Mouse (Mus musculus) embryonic fibroblast, embryonic 13.5 days (primary cell): ENCODE results near the gene Ttc28. TPM values are rescaled to one million over a fixed set of nuclear protein-coding genes. Genes with fewer than 3 reads are reported as not detected.

ENCODE experiments used
- H3K27ac ChIP-seq: 2 replicates; pipeline ENCODE4 v1.5.1; 2012; ENCODE audit warnings: low read length, control low read depth, inconsistent platforms; ENCODE audit not compliant: insufficient read depth
- H3K4me1 ChIP-seq: 2 replicates; pipeline ENCODE4 v1.6.1; 2011; ENCODE audit warnings: low read length; ENCODE audit not compliant: control insufficient read depth, insufficient read depth
- H3K4me3 ChIP-seq: 2 replicates; pipeline ENCODE4 v1.5.1; 2011; ENCODE audit warnings: mild to moderate bottlenecking, control low read depth, low read length; ENCODE audit not compliant: insufficient read depth
- CTCF ChIP-seq: IDR thresholded peaks from 2 replicates; pipeline ENCODE4 v1.5.1; 2011; ENCODE audit warnings: mild to moderate bottlenecking, control low read depth, low read length, moderate library complexity, borderline replicate concordance; ENCODE audit not compliant: insufficient read depth
- POLR2A ChIP-seq: IDR thresholded peaks from 2 replicates; pipeline ENCODE4 v1.6.1; 2011; ENCODE audit warnings: low read depth, mild to moderate bottlenecking, control low read depth, low read length, moderate library complexity
- polyA plus RNA-seq: library from polyadenylated mRNA; stranded (reverse); fragments of >200 nt; gene quantifications from 2 replicates; pipeline ENCODE4 v1.2.4, GENCODE M21; 2011; ENCODE audit warnings: low read depth; ENCODE audit not compliant: missing spikeins, insufficient read length

The Ttc28 gene
- polyA plus RNA-seq, 1 experiment: 34.4 TPM

- no peak overlapping the region for H3K4me3 ChIP-seq
- no peak overlapping the region for H3K27ac ChIP-seq
- peaks cover 4% of the 10 kb centered on the region; the same call in 1 of the 2 replicates for H3K4me1 ChIP-seq
- TF ChIP-seq CTCF (no peak), POLR2A (no peak)
Measured at GRCm38 (mm10) chr5:111191972-111192371, 312.4 kb downstream of the Ttc28 start.

GRCm38 (mm10) chr5:111194829-111195228 is 315.2 kb downstream of the Ttc28 start:
- TF ChIP-seq CTCF (no peak), POLR2A (no peak)
- Histone ChIP-seq H3K27ac (no peak overlapping the region), H3K4me3 (no peak overlapping the region), H3K4me1 (peaks cover 7% of the 10 kb centered on the region; the same call in 1 of the 2 replicates)

GRCm38 (mm10) chr5:111195488-111196485 is 316.2 kb downstream of the Ttc28 start:
- H3K4me3 ChIP-seq: no peak overlapping the region
- no peak overlapping the region for H3K27ac ChIP-seq
- H3K4me1 ChIP-seq: peaks cover 9% of the 10 kb centered on the region
- TF ChIP-seq CTCF: no peak
- no peak for TF ChIP-seq POLR2A

- Histone ChIP-seq H3K27ac (peak overlapping the region; percentile 8; the same call in 1 of the 2 replicates), H3K4me1 (peaks cover 18% of the 10 kb centered on the region), H3K4me3 (no peak overlapping the region)
- TF ChIP-seq CTCF (no peak), POLR2A (no peak)
Measured at GRCm38 (mm10) chr5:111197727-111198126, 318.1 kb downstream of the Ttc28 start.

- H3K4me1 ChIP-seq: peaks cover 25% of the 10 kb centered on the region
- H3K27ac ChIP-seq: no peak overlapping the region; the same call in 1 of the 2 replicates
- TF ChIP-seq POLR2A (no peak), CTCF (no peak)
- H3K4me3 ChIP-seq: no peak overlapping the region
Measured at GRCm38 (mm10) chr5:111200167-111200840, 320.7 kb downstream of the Ttc28 start.

GRCm38 (mm10) chr5:111200915-111201610 is 321.5 kb downstream of the Ttc28 start:
- no peak for TF ChIP-seq POLR2A
- no peak for TF ChIP-seq CTCF
- Histone ChIP-seq H3K4me1 (peaks cover 24% of the 10 kb centered on the region), H3K27ac (peak overlapping the region; percentile 3; the same call in 1 of the 2 replicates)

GRCm38 (mm10) chr5:111204221-111204620 is 324.6 kb downstream of the Ttc28 start:
- Histone ChIP-seq H3K27ac (peak overlapping the region; percentile 98), H3K4me3 (no peak overlapping the region), H3K4me1 (peaks cover 34% of the 10 kb centered on the region)
- TF ChIP-seq CTCF (no peak), POLR2A (no peak)

More at GRCm38 (mm10) chr5:111200915-111201610, 321.5 kb downstream of the Ttc28 start:
- no peak overlapping the region for H3K4me3 ChIP-seq

- peak overlapping the region; percentile 98 for H3K27ac ChIP-seq
- H3K4me3 ChIP-seq: no peak overlapping the region
- peaks cover 34% of the 10 kb centered on the region for H3K4me1 ChIP-seq
- TF ChIP-seq POLR2A: peak; percentile 30; the same call in 1 of the 2 replicates
- no peak for TF ChIP-seq CTCF
Measured at GRCm38 (mm10) chr5:111204976-111205586, 325.5 kb downstream of the Ttc28 start.

GRCm38 (mm10) chr5:111205817-111206216 is 326.2 kb downstream of the Ttc28 start:
- Histone ChIP-seq H3K4me3 (no peak overlapping the region), H3K4me1 (peaks cover 31% of the 10 kb centered on the region), H3K27ac (peak overlapping the region; percentile 76)
- TF ChIP-seq CTCF (no peak), POLR2A (no peak)
